Mouse (Mus musculus): ENCODE data around the gene Il12b.
"Not testable (repeated sequence)": the region's sequence is repeated elsewhere in the genome, so short reads cannot be mapped to it uniquely, and the experiment has no call there.

Gene Il12b

GRCm38 (mm10) chr11:44413371-44413770 lies 13.5 kb downstream of the Il12b start:
- no peak for DNase-seq

- DNase-seq = no peak
Measured at GRCm38 (mm10) chr11:44414605-44415004, 14.7 kb downstream of the Il12b start.

GRCm38 (mm10) chr11:44417403-44417802 lies 17.5 kb downstream of the Il12b start:
- no peak for DNase-seq

- DNase-seq = no peak
Measured at GRCm38 (mm10) chr11:44422337-44423111, 22.7 kb downstream of the Il12b start.

GRCm38 (mm10) chr11:44423261-44423660 lies 23.4 kb downstream of the Il12b start:
- no peak for DNase-seq

GRCm38 (mm10) chr11:44423955-44424354 lies 24.1 kb downstream of the Il12b start:
- no peak for DNase-seq

GRCm38 (mm10) chr11:44425006-44425405 lies 25.1 kb downstream of the Il12b start:
- no peak for DNase-seq

- DNase-seq = no peak
Measured at GRCm38 (mm10) chr11:44425626-44426025, 25.8 kb downstream of the Il12b start.

GRCm38 (mm10) chr11:44427951-44428350 lies 28.1 kb downstream of the Il12b start:
- no peak for DNase-seq

- no peak for DNase-seq
Measured at GRCm38 (mm10) chr11:44430036-44430435, 30.2 kb downstream of the Il12b start.

GRCm38 (mm10) chr11:44437786-44438185 lies 37.9 kb downstream of the Il12b start:
- no peak for DNase-seq

- DNase-seq = peak; percentile 55 to 67
Measured at GRCm38 (mm10) chr11:44451046-44451445, 51.2 kb downstream of the Il12b start.

GRCm38 (mm10) chr11:44452016-44452415 lies 52.2 kb downstream of the Il12b start:
- not testable (repeated sequence) for DNase-seq

GRCm38 (mm10) chr11:44453423-44453822 lies 53.6 kb downstream of the Il12b start:
- DNase-seq = peak; percentile 60 to 64

- no peak for DNase-seq
Measured at GRCm38 (mm10) chr11:44461493-44461892, 61.6 kb downstream of the Il12b start.
